Mouse (Mus musculus): ENCODE data around the gene Fbrsl1. TPM values are rescaled to one million over a fixed set of nuclear protein-coding genes. Genes with fewer than 3 reads are reported as not detected.
A peak's percentile ranks its signal among the peaks of the same experiment; 100 is the strongest.

Gene Fbrsl1
- polyA plus RNA-seq, 1 experiment, result 51.7 TPM

GRCm38 (mm10) chr5:110416825-110417401 is 31.4 kb downstream of the Fbrsl1 start:
- Histone ChIP-seq H3K4me3 (ENCODE audit: low read depth, low read length) (no peak overlapping the region), H3K9ac (ENCODE audit: low read depth, poor library complexity, severe bottlenecking) (no peak overlapping the region), H3K4me1 (ENCODE audit: control insufficient read depth, insufficient read depth, low read length) (peaks cover 12% of the 10 kb centered on the region), H3K9me3 (replicated peaks; ENCODE audit: control insufficient read depth, insufficient read depth, low read length, poor library complexity, severe bottlenecking) (no peaks in the 10 kb centered on the region), H3K27me3 (ENCODE audit: control insufficient read depth, insufficient read depth, low read length, poor library complexity, severe bottlenecking) (no peaks in the 10 kb centered on the region), H3K27ac (ENCODE audit: insufficient read depth, low read length) (peak overlapping the region; percentile 21; the same call in 1 of the 2 replicates), H3K36me3 (ENCODE audit: control insufficient read depth, insufficient read depth, low read length, poor library complexity, severe bottlenecking) (no peaks in the 10 kb centered on the region)
- no peak for TF ChIP-seq CTCF (IDR thresholded peaks at IDR 0.05; ENCODE audit: low read depth, low read length)
- TF ChIP-seq EP300 (IDR thresholded peaks at IDR 0.05; ENCODE audit: insufficient read depth, low read depth, low read length), result peak; percentile 80

- Histone ChIP-seq H3K9ac (ENCODE audit: low read depth, poor library complexity, severe bottlenecking) (no peak overlapping the region), H3K4me1 (ENCODE audit: control insufficient read depth, insufficient read depth, low read length) (peaks cover 12% of the 10 kb centered on the region), H3K27ac (ENCODE audit: insufficient read depth, low read length) (peak overlapping the region; percentile 21; the same call in 1 of the 2 replicates), H3K36me3 (ENCODE audit: control insufficient read depth, insufficient read depth, low read length, poor library complexity, severe bottlenecking) (no peaks in the 10 kb centered on the region), H3K4me3 (ENCODE audit: low read depth, low read length) (no peak overlapping the region), H3K27me3 (ENCODE audit: control insufficient read depth, insufficient read depth, low read length, poor library complexity, severe bottlenecking) (no peaks in the 10 kb centered on the region), H3K9me3 (replicated peaks; ENCODE audit: control insufficient read depth, insufficient read depth, low read length, poor library complexity, severe bottlenecking) (no peaks in the 10 kb centered on the region)
- TF ChIP-seq POLR2A (IDR thresholded peaks at IDR 0.05; ENCODE audit: insufficient read depth, low read length), result no peak
- TF ChIP-seq EP300 (IDR thresholded peaks at IDR 0.05; ENCODE audit: insufficient read depth, low read depth, low read length), result peak; percentile 74; the same call in 1 of the 2 replicates
These were observed 32.2 kb downstream of the Fbrsl1 start for GRCm38 (mm10) chr5:110415806-110416700.

- Histone ChIP-seq H3K27ac (ENCODE audit: insufficient read depth, low read length) (no peak overlapping the region), H3K4me3 (ENCODE audit: low read depth, low read length) (no peak overlapping the region), H3K27me3 (ENCODE audit: control insufficient read depth, insufficient read depth, low read length, poor library complexity, severe bottlenecking) (no peaks in the 10 kb centered on the region), H3K4me1 (ENCODE audit: control insufficient read depth, insufficient read depth, low read length) (peaks cover 12% of the 10 kb centered on the region), H3K9me3 (replicated peaks; ENCODE audit: control insufficient read depth, insufficient read depth, low read length, poor library complexity, severe bottlenecking) (no peaks in the 10 kb centered on the region), H3K36me3 (ENCODE audit: control insufficient read depth, insufficient read depth, low read length, poor library complexity, severe bottlenecking) (no peaks in the 10 kb centered on the region), H3K9ac (ENCODE audit: low read depth, poor library complexity, severe bottlenecking) (no peak overlapping the region)
- TF ChIP-seq POLR2A (IDR thresholded peaks at IDR 0.05; ENCODE audit: insufficient read depth, low read length) (no peak), EP300 (IDR thresholded peaks at IDR 0.05; ENCODE audit: insufficient read depth, low read depth, low read length) (no peak), CTCF (IDR thresholded peaks at IDR 0.05; ENCODE audit: low read depth, low read length) (no peak)
These were observed 33.3 kb downstream of the Fbrsl1 start for GRCm38 (mm10) chr5:110415022-110415421.

- no peak overlapping the region for H3K27ac ChIP-seq (ENCODE audit: insufficient read depth, low read length)
- H3K9ac ChIP-seq (ENCODE audit: low read depth, poor library complexity, severe bottlenecking), result no peak overlapping the region
- H3K4me3 ChIP-seq (ENCODE audit: low read depth, low read length), result no peak overlapping the region
- no peaks in the 10 kb centered on the region for H3K36me3 ChIP-seq (ENCODE audit: control insufficient read depth, insufficient read depth, low read length, poor library complexity, severe bottlenecking)
- no peaks in the 10 kb centered on the region for H3K9me3 ChIP-seq (replicated peaks; ENCODE audit: control insufficient read depth, insufficient read depth, low read length, poor library complexity, severe bottlenecking)
- TF ChIP-seq POLR2A (IDR thresholded peaks at IDR 0.05; ENCODE audit: insufficient read depth, low read length), result no peak
- TF ChIP-seq EP300 (IDR thresholded peaks at IDR 0.05; ENCODE audit: insufficient read depth, low read depth, low read length), result no peak
- TF ChIP-seq CTCF (IDR thresholded peaks at IDR 0.05; ENCODE audit: low read depth, low read length), result no peak
- H3K27me3 ChIP-seq (ENCODE audit: control insufficient read depth, insufficient read depth, low read length, poor library complexity, severe bottlenecking), result no peaks in the 10 kb centered on the region
- peaks cover 12% of the 10 kb centered on the region for H3K4me1 ChIP-seq (ENCODE audit: control insufficient read depth, insufficient read depth, low read length)
These were observed 35.3 kb downstream of the Fbrsl1 start for GRCm38 (mm10) chr5:110413018-110413417.

DNA sequence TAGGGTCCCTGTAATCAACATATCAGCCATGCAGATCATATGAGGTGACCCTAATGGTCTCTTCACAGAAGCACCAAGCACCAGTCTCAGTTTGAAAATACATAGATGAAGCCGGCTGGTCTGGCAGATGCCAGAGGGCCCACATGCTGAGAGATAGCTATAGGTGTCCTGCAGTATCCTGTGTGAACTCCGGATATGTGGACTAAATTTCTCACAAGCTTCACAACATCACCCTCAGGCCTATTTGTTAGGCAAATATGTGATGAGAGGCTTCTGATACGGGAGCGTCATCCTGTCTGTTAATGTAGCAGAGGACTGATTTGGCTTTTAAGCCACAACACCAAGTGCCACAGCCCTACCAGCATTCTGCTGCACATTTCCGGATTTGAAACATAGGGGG is 37.9 kb downstream of the Fbrsl1 start:
- Histone ChIP-seq H3K9me3 (replicated peaks; ENCODE audit: control insufficient read depth, insufficient read depth, low read length, poor library complexity, severe bottlenecking) (no peaks in the 10 kb centered on the region), H3K27me3 (ENCODE audit: control insufficient read depth, insufficient read depth, low read length, poor library complexity, severe bottlenecking) (no peaks in the 10 kb centered on the region), H3K4me1 (ENCODE audit: control insufficient read depth, insufficient read depth, low read length) (peaks cover 9% of the 10 kb centered on the region), H3K9ac (ENCODE audit: low read depth, poor library complexity, severe bottlenecking) (no peak overlapping the region), H3K27ac (ENCODE audit: insufficient read depth, low read length) (no peak overlapping the region), H3K4me3 (ENCODE audit: low read depth, low read length) (no peak overlapping the region), H3K36me3 (ENCODE audit: control insufficient read depth, insufficient read depth, low read length, poor library complexity, severe bottlenecking) (no peaks in the 10 kb centered on the region)
- TF ChIP-seq EP300 (IDR thresholded peaks at IDR 0.05; ENCODE audit: insufficient read depth, low read depth, low read length) (no peak), POLR2A (IDR thresholded peaks at IDR 0.05; ENCODE audit: insufficient read depth, low read length) (no peak), CTCF (IDR thresholded peaks at IDR 0.05; ENCODE audit: low read depth, low read length) (no peak)

GRCm38 (mm10) chr5:110408967-110409366 is 39.3 kb downstream of the Fbrsl1 start:
- Histone ChIP-seq H3K9ac (ENCODE audit: low read depth, poor library complexity, severe bottlenecking) (no peak overlapping the region), H3K9me3 (replicated peaks; ENCODE audit: control insufficient read depth, insufficient read depth, low read length, poor library complexity, severe bottlenecking) (no peaks in the 10 kb centered on the region), H3K4me1 (ENCODE audit: control insufficient read depth, insufficient read depth, low read length) (peaks cover 7% of the 10 kb centered on the region), H3K36me3 (ENCODE audit: control insufficient read depth, insufficient read depth, low read length, poor library complexity, severe bottlenecking) (no peaks in the 10 kb centered on the region), H3K27ac (ENCODE audit: insufficient read depth, low read length) (no peak overlapping the region), H3K4me3 (ENCODE audit: low read depth, low read length) (no peak overlapping the region), H3K27me3 (ENCODE audit: control insufficient read depth, insufficient read depth, low read length, poor library complexity, severe bottlenecking) (no peaks in the 10 kb centered on the region)
- TF ChIP-seq EP300 (IDR thresholded peaks at IDR 0.05; ENCODE audit: insufficient read depth, low read depth, low read length) (no peak), POLR2A (IDR thresholded peaks at IDR 0.05; ENCODE audit: insufficient read depth, low read length) (no peak), CTCF (IDR thresholded peaks at IDR 0.05; ENCODE audit: low read depth, low read length) (no peak)
